Mouse (Mus musculus): Measurements from ENCODE around the gene Chchd1. TPM values are rescaled to one million over a fixed set of nuclear protein-coding genes. Genes with fewer than 3 reads are reported as not detected.
"Not testable (repeated sequence)": the region's sequence is repeated elsewhere in the genome, so short reads cannot be mapped to it uniquely, and the experiment has no call there.

Chchd1 gene
- polyA plus RNA-seq, 1 experiment from 2014 or later: 253 TPM

- H3K4me1 ChIP-seq: peaks cover 37% of the 10 kb centered on the region
- H3K4me2 ChIP-seq (replicated peaks): no peak overlapping the region
- H3K36me3 ChIP-seq: peaks cover 57% of the 10 kb centered on the region
- H3K9me3 ChIP-seq: no peaks in the 10 kb centered on the region
- no peaks in the 10 kb centered on the region for H3K27me3 ChIP-seq
- H3K27ac ChIP-seq (replicated peaks): no peak overlapping the region
- no peak for ATAC-seq (ENCODE audit: low FRiP score, low read depth)
- 95% methylated on average over 10 of the region's 10 CpGs for WGBS
- no peak overlapping the region for H3K4me3 ChIP-seq
- no peak overlapping the region for H3K9ac ChIP-seq (replicated peaks)
Measured at GRCm38 (mm10) chr14:20693589-20694101, 9.2 kb upstream of the Chchd1 start.

GRCm38 (mm10) chr14:20694185-20694883 is 8.5 kb upstream of the Chchd1 start:
- Histone ChIP-seq H3K4me3 (peak overlapping the region; percentile 90), H3K4me2 (replicated peaks) (peak overlapping the region; percentile 87), H3K27ac (replicated peaks) (peak overlapping the region; percentile 97), H3K27me3 (no peaks in the 10 kb centered on the region), H3K36me3 (peaks cover 50% of the 10 kb centered on the region), H3K9ac (replicated peaks) (peak overlapping the region; percentile 91), H3K9me3 (no peaks in the 10 kb centered on the region), H3K4me1 (peaks cover 40% of the 10 kb centered on the region)
- WGBS: 52% methylated on average over 13 of the region's 13 CpGs
- ATAC-seq (ENCODE audit: low FRiP score, low read depth): peak; percentile 61

- peak; percentile 94 for ATAC-seq (ENCODE audit: low FRiP score, low read depth)
- Histone ChIP-seq H3K4me2 (replicated peaks) (peak within 1 kb of the TSS; percentile 87), H3K4me3 (peak within 1 kb of the TSS; percentile 90), H3K4me1 (peaks cover 45% of the 10 kb centered on the region), H3K27ac (replicated peaks) (peak within 1 kb of the TSS; percentile 97), H3K36me3 (peaks cover 43% of the 10 kb centered on the region), H3K9ac (replicated peaks) (peak within 1 kb of the TSS; percentile 91), H3K9me3 (no peaks in the 10 kb centered on the region), H3K27me3 (no peaks in the 10 kb centered on the region)
- under 1% methylated on average over 111 of the region's 111 CpGs for WGBS
Measured at GRCm38 (mm10) chr14:20694884-20695760, 7.7 kb upstream of the Chchd1 start, which contains the start of gene Fut11. Gene Fut11, plus strand, starts transcription at chr14:20694968.

- H3K36me3 ChIP-seq: peaks cover 35% of the 10 kb centered on the region
Measured at GRCm38 (mm10) chr14:20695761-20696520, 6.9 kb upstream of the Chchd1 start.

GRCm38 (mm10) chr14:20696986-20697385 is 5.8 kb upstream of the Chchd1 start:
- H3K9ac ChIP-seq (replicated peaks): peak overlapping the region; percentile 91; the same call in 1 of the 2 replicates
- H3K9me3 ChIP-seq: no peaks in the 10 kb centered on the region
- no peak overlapping the region; the same call in 1 of the 2 replicates for H3K27ac ChIP-seq (replicated peaks)
- H3K4me1 ChIP-seq: peaks cover 60% of the 10 kb centered on the region
- H3K4me3 ChIP-seq: peak overlapping the region; percentile 90
- no peak for ATAC-seq (ENCODE audit: low FRiP score, low read depth)
- peak overlapping the region; percentile 87 for H3K4me2 ChIP-seq (replicated peaks)
- H3K36me3 ChIP-seq: peaks cover 25% of the 10 kb centered on the region
- no peaks in the 10 kb centered on the region for H3K27me3 ChIP-seq
- WGBS: 15% methylated on average over 1 of the region's 1 CpGs

More at GRCm38 (mm10) chr14:20695761-20696520, 6.9 kb upstream of the Chchd1 start:
- no peaks in the 10 kb centered on the region for H3K27me3 ChIP-seq
- peak overlapping the region; percentile 91 for H3K9ac ChIP-seq (replicated peaks)
- no peak for ATAC-seq (ENCODE audit: low FRiP score, low read depth)
- WGBS: 15% methylated on average over 27 of the region's 27 CpGs
- peaks cover 51% of the 10 kb centered on the region for H3K4me1 ChIP-seq
- H3K4me2 ChIP-seq (replicated peaks): peak overlapping the region; percentile 87
- no peaks in the 10 kb centered on the region for H3K9me3 ChIP-seq
- H3K27ac ChIP-seq (replicated peaks): peak overlapping the region; percentile 97
- H3K4me3 ChIP-seq: peak overlapping the region; percentile 90

- H3K36me3 ChIP-seq: peaks cover 9% of the 10 kb centered on the region
- no peak for ATAC-seq (ENCODE audit: low FRiP score, low read depth)
- H3K4me2 ChIP-seq (replicated peaks): peak overlapping the region; percentile 87; the same call in 1 of the 2 replicates
- no peaks in the 10 kb centered on the region for H3K27me3 ChIP-seq
- peaks cover 64% of the 10 kb centered on the region for H3K4me1 ChIP-seq
- H3K27ac ChIP-seq (replicated peaks): no peak overlapping the region
- H3K9ac ChIP-seq (replicated peaks): peak overlapping the region; percentile 31; the same call in 1 of the 2 replicates
- 0 out of 2 replicates have a peak overlapping the region, but pooled peaks have one; percentile 5 for H3K4me3 ChIP-seq
- no peaks in the 10 kb centered on the region for H3K9me3 ChIP-seq
- WGBS: 92% methylated on average over 2 of the region's 2 CpGs
Measured at GRCm38 (mm10) chr14:20698515-20698914, 4.3 kb upstream of the Chchd1 start.

- peaks cover 61% of the 10 kb centered on the region for H3K4me1 ChIP-seq
- no peak overlapping the region for H3K9ac ChIP-seq (replicated peaks)
Measured at GRCm38 (mm10) chr14:20700362-20700761, 2.4 kb upstream of the Chchd1 start.

GRCm38 (mm10) chr14:20701554-20701953 is 1.3 kb upstream of the Chchd1 start:
- Histone ChIP-seq H3K27ac (replicated peaks) (no peak overlapping the region), H3K36me3 (peaks cover 15% of the 10 kb centered on the region), H3K4me1 (peaks cover 51% of the 10 kb centered on the region), H3K27me3 (no peaks in the 10 kb centered on the region), H3K4me2 (replicated peaks) (peak overlapping the region; percentile 72), H3K4me3 (peak overlapping the region; percentile 63; the same call in 1 of the 2 replicates), H3K9me3 (no peaks in the 10 kb centered on the region), H3K9ac (replicated peaks) (no peak overlapping the region)
- ATAC-seq (ENCODE audit: low FRiP score, low read depth): no peak
- WGBS: 82% methylated on average over 8 of the region's 8 CpGs

More at GRCm38 (mm10) chr14:20700362-20700761, 2.4 kb upstream of the Chchd1 start:
- peaks cover 11% of the 10 kb centered on the region for H3K36me3 ChIP-seq
- H3K9me3 ChIP-seq: no peaks in the 10 kb centered on the region
- no peaks in the 10 kb centered on the region for H3K27me3 ChIP-seq
- no peak overlapping the region for H3K4me3 ChIP-seq
- 89% methylated on average over 3 of the region's 3 CpGs for WGBS
- no peak overlapping the region for H3K4me2 ChIP-seq (replicated peaks)
- no peak overlapping the region for H3K27ac ChIP-seq (replicated peaks)
- no peak for ATAC-seq (ENCODE audit: low FRiP score, low read depth)

- Histone ChIP-seq H3K27ac (replicated peaks) (peak overlapping the region; percentile 81), H3K27me3 (no peaks in the 10 kb centered on the region), H3K4me1 (peaks cover 44% of the 10 kb centered on the region), H3K36me3 (peaks cover 15% of the 10 kb centered on the region), H3K4me2 (replicated peaks) (peak overlapping the region; percentile 72), H3K9me3 (no peaks in the 10 kb centered on the region), H3K4me3 (peak overlapping the region; percentile 63), H3K9ac (replicated peaks) (peak overlapping the region; percentile 71)
- 16% methylated on average over 15 of the region's 15 CpGs for WGBS
- ATAC-seq (ENCODE audit: low FRiP score, low read depth): peak; percentile 13; the same call in 1 of the 2 replicates
Measured at GRCm38 (mm10) chr14:20702096-20702740, 588 bp upstream of the Chchd1 start.

- 11% methylated on average over 8 of the region's 8 CpGs for WGBS
- Histone ChIP-seq H3K4me3 (peak overlapping the region; percentile 63), H3K9ac (replicated peaks) (peak overlapping the region; percentile 71), H3K4me2 (replicated peaks) (peak overlapping the region; percentile 72), H3K36me3 (peaks cover 15% of the 10 kb centered on the region), H3K27ac (replicated peaks) (peak overlapping the region; percentile 81), H3K4me1 (peaks cover 36% of the 10 kb centered on the region)
- H3K9me3 ChIP-seq; H3K27me3 ChIP-seq; ATAC-seq (ENCODE audit: low FRiP score, low read depth): not testable (repeated sequence)
Measured at GRCm38 (mm10) chr14:20703461-20703860, 655 bp downstream of the Chchd1 start.
